Mouse (Mus musculus): ENCODE measurements around the gene Mettl16. TPM values are rescaled to one million over a fixed set of nuclear protein-coding genes. Genes with fewer than 3 reads are reported as not detected.

Mettl16 gene
- polyA plus RNA-seq, 1 experiment: 10.9 TPM

GRCm38 (mm10) chr11:74811538-74811937 is 40.9 kb downstream of the Mettl16 start:
- Histone ChIP-seq H3ac (ENCODE audit: control insufficient read depth, insufficient read length) (no peak overlapping the region), H3K36me3 (ENCODE audit: control insufficient read depth, insufficient read depth) (peaks cover 18% of the 10 kb centered on the region), H3K4me2 (ENCODE audit: low read depth) (no peak overlapping the region), H3K27me3 (ENCODE audit: control insufficient read depth, insufficient read depth, insufficient read length) (no peaks in the 10 kb centered on the region), H3K4me3 (no peak overlapping the region), H3K79me2 (ENCODE audit: control insufficient read depth, insufficient read depth) (no peaks in the 10 kb centered on the region)
- TF ChIP-seq MYOD1 (IDR thresholded peaks at IDR 0.05; ENCODE audit: control insufficient read depth in 1 of 3, insufficient read length in 2 of 3, low read depth in 2 of 3): no peak
- TF ChIP-seq MAX (IDR thresholded peaks at IDR 0.05; ENCODE audit: low read depth): no peak
- no peak for TF ChIP-seq POLR2A (IDR thresholded peaks at IDR 0.05; ENCODE audit: insufficient read length, low read depth)
- TF ChIP-seq MYOG (IDR thresholded peaks at IDR 0.05; ENCODE audit: control insufficient read depth in 1 of 3, insufficient read depth in 1 of 3, insufficient read length in 2 of 3, low read depth in 2 of 3): no peak
- no peak for TF ChIP-seq REST (IDR thresholded peaks at IDR 0.05; ENCODE audit: insufficient read depth, insufficient read length)
- no peak for TF ChIP-seq POLR2AphosphoS2 (IDR thresholded peaks at IDR 0.05; ENCODE audit: insufficient read length, low read depth)
- no peak for TF ChIP-seq TCF3 (IDR thresholded peaks at IDR 0.05; ENCODE audit: insufficient read length, low read depth)
- no peak for TF ChIP-seq TCF12 (IDR thresholded peaks at IDR 0.05; ENCODE audit: insufficient read depth, poor library complexity, severe bottlenecking)
- TF ChIP-seq USF1 (IDR thresholded peaks at IDR 0.05; ENCODE audit: low read depth): no peak
- no peak for TF ChIP-seq E2F4 (IDR thresholded peaks at IDR 0.05; ENCODE audit: insufficient read depth)
- TF ChIP-seq SRF (IDR thresholded peaks at IDR 0.05; ENCODE audit: control insufficient read depth, insufficient read length, low read depth): no peak
- TF ChIP-seq CEBPB (IDR thresholded peaks at IDR 0.05; ENCODE audit: insufficient read depth, poor library complexity, severe bottlenecking): no peak

- Histone ChIP-seq H3K4me2 (ENCODE audit: low read depth) (no peak overlapping the region), H3K36me3 (ENCODE audit: control insufficient read depth, insufficient read depth) (peaks cover 27% of the 10 kb centered on the region), H3K27me3 (ENCODE audit: control insufficient read depth, insufficient read depth, insufficient read length) (no peaks in the 10 kb centered on the region), H3ac (ENCODE audit: control insufficient read depth, insufficient read length) (no peak overlapping the region), H3K4me3 (no peak overlapping the region), H3K79me2 (ENCODE audit: control insufficient read depth, insufficient read depth) (no peaks in the 10 kb centered on the region)
- TF ChIP-seq TCF12 (IDR thresholded peaks at IDR 0.05; ENCODE audit: insufficient read depth, poor library complexity, severe bottlenecking): no peak
- no peak for TF ChIP-seq CEBPB (IDR thresholded peaks at IDR 0.05; ENCODE audit: insufficient read depth, poor library complexity, severe bottlenecking)
- TF ChIP-seq MYOD1 (IDR thresholded peaks at IDR 0.05; ENCODE audit: control insufficient read depth in 1 of 3, insufficient read length in 2 of 3, low read depth in 2 of 3): no peak
- TF ChIP-seq TCF3 (IDR thresholded peaks at IDR 0.05; ENCODE audit: insufficient read length, low read depth): no peak
- TF ChIP-seq POLR2A (IDR thresholded peaks at IDR 0.05; ENCODE audit: insufficient read length, low read depth): no peak
- no peak for TF ChIP-seq E2F4 (IDR thresholded peaks at IDR 0.05; ENCODE audit: insufficient read depth)
- no peak for TF ChIP-seq USF1 (IDR thresholded peaks at IDR 0.05; ENCODE audit: low read depth)
- no peak for TF ChIP-seq SRF (IDR thresholded peaks at IDR 0.05; ENCODE audit: control insufficient read depth, insufficient read length, low read depth)
These were observed 45.2 kb downstream of the Mettl16 start for GRCm38 (mm10) chr11:74815795-74816194.

GRCm38 (mm10) chr11:74820921-74821320 is 50.3 kb downstream of the Mettl16 start:
- Histone ChIP-seq H3K4me3 (no peak overlapping the region), H3K36me3 (ENCODE audit: control insufficient read depth, insufficient read depth) (peaks cover 22% of the 10 kb centered on the region), H3K27me3 (ENCODE audit: control insufficient read depth, insufficient read depth, insufficient read length) (no peaks in the 10 kb centered on the region), H3ac (ENCODE audit: control insufficient read depth, insufficient read length) (no peak overlapping the region), H3K4me2 (ENCODE audit: low read depth) (no peak overlapping the region), H3K79me2 (ENCODE audit: control insufficient read depth, insufficient read depth) (no peaks in the 10 kb centered on the region)
- no peak for TF ChIP-seq MYOD1 (IDR thresholded peaks at IDR 0.05; ENCODE audit: control insufficient read depth in 1 of 3, insufficient read length in 2 of 3, low read depth in 2 of 3)
- no peak for TF ChIP-seq E2F4 (IDR thresholded peaks at IDR 0.05; ENCODE audit: insufficient read depth)
- no peak for TF ChIP-seq POLR2A (IDR thresholded peaks at IDR 0.05; ENCODE audit: insufficient read length, low read depth)
- no peak for TF ChIP-seq REST (IDR thresholded peaks at IDR 0.05; ENCODE audit: insufficient read depth, insufficient read length)
- TF ChIP-seq TCF12 (IDR thresholded peaks at IDR 0.05; ENCODE audit: insufficient read depth, poor library complexity, severe bottlenecking): no peak
- no peak for TF ChIP-seq SRF (IDR thresholded peaks at IDR 0.05; ENCODE audit: control insufficient read depth, insufficient read length, low read depth)
- no peak for TF ChIP-seq TCF3 (IDR thresholded peaks at IDR 0.05; ENCODE audit: insufficient read length, low read depth)
- no peak for TF ChIP-seq CEBPB (IDR thresholded peaks at IDR 0.05; ENCODE audit: insufficient read depth, poor library complexity, severe bottlenecking)
- TF ChIP-seq MYOG (IDR thresholded peaks at IDR 0.05; ENCODE audit: control insufficient read depth in 1 of 3, insufficient read depth in 1 of 3, insufficient read length in 2 of 3, low read depth in 2 of 3): no peak

- no peak overlapping the region for H3K4me2 ChIP-seq (ENCODE audit: low read depth)
- no peaks in the 10 kb centered on the region for H3K27me3 ChIP-seq (ENCODE audit: control insufficient read depth, insufficient read depth, insufficient read length)
- no peak for TF ChIP-seq REST (IDR thresholded peaks at IDR 0.05; ENCODE audit: insufficient read depth, insufficient read length)
- TF ChIP-seq USF1 (IDR thresholded peaks at IDR 0.05; ENCODE audit: low read depth): no peak
- TF ChIP-seq TCF12 (IDR thresholded peaks at IDR 0.05; ENCODE audit: insufficient read depth, poor library complexity, severe bottlenecking): no peak
- no peak for TF ChIP-seq MYOD1 (IDR thresholded peaks at IDR 0.05; ENCODE audit: control insufficient read depth in 1 of 3, insufficient read length in 2 of 3, low read depth in 2 of 3)
- no peak for TF ChIP-seq POLR2A (IDR thresholded peaks at IDR 0.05; ENCODE audit: insufficient read length, low read depth)
- TF ChIP-seq POLR2AphosphoS2 (IDR thresholded peaks at IDR 0.05; ENCODE audit: insufficient read length, low read depth): no peak
- no peak for TF ChIP-seq TCF3 (IDR thresholded peaks at IDR 0.05; ENCODE audit: insufficient read length, low read depth)
- TF ChIP-seq E2F4 (IDR thresholded peaks at IDR 0.05; ENCODE audit: insufficient read depth): no peak
- no peak for TF ChIP-seq MAX (IDR thresholded peaks at IDR 0.05; ENCODE audit: low read depth)
- TF ChIP-seq MYOG (IDR thresholded peaks at IDR 0.05; ENCODE audit: control insufficient read depth in 1 of 3, insufficient read depth in 1 of 3, insufficient read length in 2 of 3, low read depth in 2 of 3): no peak
- no peak for TF ChIP-seq CEBPB (IDR thresholded peaks at IDR 0.05; ENCODE audit: insufficient read depth, poor library complexity, severe bottlenecking)
- H3K79me2 ChIP-seq (ENCODE audit: control insufficient read depth, insufficient read depth): no peaks in the 10 kb centered on the region
- H3K4me3 ChIP-seq: no peak overlapping the region
- H3K36me3 ChIP-seq (ENCODE audit: control insufficient read depth, insufficient read depth): peaks cover 20% of the 10 kb centered on the region
- no peak overlapping the region for H3ac ChIP-seq (ENCODE audit: control insufficient read depth, insufficient read length)
These were observed 50.8 kb downstream of the Mettl16 start for GRCm38 (mm10) chr11:74821463-74821862.
